Mouse (Mus musculus) cerebellum, adult 9-11 months (tissue): ENCODE data around the gene Pdxp.

Source experiments
- DNase-seq: peaks from one replicate; pipeline ENCODE4 v3.0.0; 2022

Gene Pdxp

GRCm38 (mm10) chr15:78928539-78928938 lies 14.8 kb downstream of the Pdxp start:
- no peak for DNase-seq

- no peak for DNase-seq
Measured at GRCm38 (mm10) chr15:78930192-78930706, 16.5 kb downstream of the Pdxp start.

- no peak for DNase-seq
Measured at GRCm38 (mm10) chr15:78930801-78931426, 17.2 kb downstream of the Pdxp start.

- no peak for DNase-seq
Measured at GRCm38 (mm10) chr15:78931577-78931976, 17.9 kb downstream of the Pdxp start.

- peak; percentile 84 for DNase-seq
Measured at GRCm38 (mm10) chr15:78934784-78935320, 21.1 kb downstream of the Pdxp start, which contains the start of gene Nol12. Gene Nol12, plus strand, starts transcription at chr15:78934933.

- DNase-seq = no peak
Measured at GRCm38 (mm10) chr15:78936403-78936802, 22.7 kb downstream of the Pdxp start.

- DNase-seq = no peak
Measured at GRCm38 (mm10) chr15:78937311-78937710, 23.6 kb downstream of the Pdxp start.

- DNase-seq = no peak
Measured at GRCm38 (mm10) chr15:78937963-78938362, 24.2 kb downstream of the Pdxp start.

GRCm38 (mm10) chr15:78940325-78940724 lies 26.6 kb downstream of the Pdxp start:
- DNase-seq = no peak

GRCm38 (mm10) chr15:78942663-78943062 lies 28.9 kb downstream of the Pdxp start:
- peak; percentile 88 for DNase-seq

- peak; percentile 47 for DNase-seq
Measured at GRCm38 (mm10) chr15:78946232-78946631, 32.5 kb downstream of the Pdxp start.

- peak; percentile 94 for DNase-seq
Measured at GRCm38 (mm10) chr15:78947657-78948056, 33.9 kb downstream of the Pdxp start, which contains the start of gene Triobp. Gene Triobp, plus strand, starts transcription at chr15:78947724.

GRCm38 (mm10) chr15:78948152-78948725 lies 34.5 kb downstream of the Pdxp start:
- peak; percentile 47 for DNase-seq

GRCm38 (mm10) chr15:78948883-78949282 lies 35.2 kb downstream of the Pdxp start:
- DNase-seq = peak; percentile 71

- no peak for DNase-seq
Measured at GRCm38 (mm10) chr15:78955663-78956062, 41.9 kb downstream of the Pdxp start.

- peak; percentile 53 for DNase-seq
Measured at GRCm38 (mm10) chr15:78956351-78956750, 42.6 kb downstream of the Pdxp start.

- peak; percentile 34 for DNase-seq
Measured at GRCm38 (mm10) chr15:78957021-78957420, 43.3 kb downstream of the Pdxp start.

GRCm38 (mm10) chr15:78959537-78959936 lies 45.8 kb downstream of the Pdxp start:
- no peak for DNase-seq

GRCm38 (mm10) chr15:78960088-78960487 lies 46.4 kb downstream of the Pdxp start:
- peak; percentile 22 for DNase-seq

- peak; percentile 88 for DNase-seq
Measured at GRCm38 (mm10) chr15:78962885-78963284, 49.2 kb downstream of the Pdxp start.
